Mouse (Mus musculus) small intestine, adult 2 months (tissue): ENCODE measurements around the gene Btbd35f19. TPM values are rescaled to one million over a fixed set of nuclear protein-coding genes. Genes with fewer than 3 reads are reported as not detected.
"Not testable (repeated sequence)": the region's sequence is repeated elsewhere in the genome, so short reads cannot be mapped to it uniquely, and the experiment has no call there.

Experiments used
- H3K27ac ChIP-seq: fragments of 200-500 bp; 2 replicates; pipeline ENCODE4 v1.5.1; 2012; ENCODE audit warnings: low read depth, low read length, control low read depth, inconsistent platforms; ENCODE audit not compliant: insufficient read depth
- H3K27me3 ChIP-seq: fragments of 200-500 bp; 2 replicates; pipeline ENCODE4 v1.6.1; 2012; ENCODE audit warnings: mild to moderate bottlenecking, moderate library complexity, low read length, inconsistent platforms; ENCODE audit not compliant: control insufficient read depth, insufficient read depth
- H3K36me3 ChIP-seq: fragments of 200-500 bp; 2 replicates; pipeline ENCODE4 v1.6.1; 2012; ENCODE audit warnings: mild to moderate bottlenecking, low read length, control low read depth, inconsistent platforms; ENCODE audit not compliant: control insufficient read depth, insufficient read depth
- H3K4me1 ChIP-seq: fragments of 200-500 bp; 2 replicates; pipeline ENCODE4 v1.6.1; 2012; ENCODE audit warnings: low read length, inconsistent platforms, mixed read lengths; ENCODE audit not compliant: control insufficient read depth, insufficient read depth, insufficient read length
- H3K4me3 ChIP-seq: fragments of 200-500 bp; 2 replicates; pipeline ENCODE4 v1.5.1; 2012; ENCODE audit warnings: low read depth, mild to moderate bottlenecking, control low read depth, inconsistent platforms, low read length, moderate library complexity
- WGBS: fragments of 180-500 bp; shearing (Covaris S2); methylation state at CpG from one replicate; pipeline ENCODE4 v1.1.7; 2018; 5-methylcytosine and 5-hydroxymethylcytosine counted together
- polyA plus RNA-seq: library from polyadenylated mRNA; depleted of rRNA; stranded (reverse); fragments of >200 nt; gene quantifications from 2 replicates; pipeline ENCODE4 v1.2.3, GENCODE M21; 2012; rRNA removed

Btbd35f19 gene
- polyA plus RNA-seq: not detected in 2 replicates

DNA sequence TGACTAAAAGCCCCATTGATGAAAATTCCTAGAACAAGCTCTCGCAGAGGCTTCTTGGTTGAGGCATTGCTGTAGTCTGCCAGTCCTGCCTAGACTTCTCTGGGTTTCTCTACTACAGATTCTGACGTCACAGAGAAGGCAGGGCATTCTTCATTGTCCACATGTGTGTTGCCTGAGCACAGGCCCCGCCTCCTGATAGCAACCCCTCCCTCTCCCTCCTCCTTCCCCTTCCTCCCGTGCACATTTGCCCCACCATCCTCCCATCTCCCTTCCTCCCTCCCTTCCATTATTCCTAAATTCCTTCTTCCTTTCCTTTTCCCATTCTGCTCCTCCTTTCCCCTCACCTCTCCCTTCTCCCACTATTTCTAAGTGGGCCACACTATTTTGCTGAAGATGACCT is at the start of gene Btbd35f19:
Gene Btbd35f19, minus strand, starts transcription at position 101 of the 400 bp plus-strand sequence.
- not testable (repeated sequence) for H3K27me3 ChIP-seq, H3K4me3 ChIP-seq, H3K36me3 ChIP-seq, H3K27ac ChIP-seq, H3K4me1 ChIP-seq
- no CpG with 5 or more reads among the region's 4 CpGs for WGBS

DNA sequence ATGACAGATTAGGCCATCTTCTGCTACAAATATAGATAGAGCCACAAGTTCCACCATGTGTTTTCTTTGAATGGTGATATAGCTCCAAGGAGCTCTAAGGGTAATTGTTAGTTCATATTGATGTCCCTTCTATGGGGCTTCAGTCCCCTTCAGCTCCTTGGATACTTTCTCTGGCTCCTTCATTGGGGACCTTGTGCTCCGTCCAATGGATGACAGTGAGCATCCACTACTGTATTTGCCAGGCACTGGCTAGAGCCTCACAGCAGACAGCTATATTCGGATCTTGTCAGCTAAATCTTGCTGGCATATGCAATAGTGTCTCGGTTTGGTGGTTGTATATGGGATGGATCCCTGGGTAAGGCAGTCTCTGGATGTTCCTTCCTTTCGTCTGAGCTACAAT is 41.8 kb downstream of the Btbd35f19 start:
- H3K4me3 ChIP-seq, H3K36me3 ChIP-seq, H3K27ac ChIP-seq, H3K4me1 ChIP-seq, H3K27me3 ChIP-seq: not testable (repeated sequence)
- 78% methylated on average over 2 of the region's 4 CpGs for WGBS

DNA sequence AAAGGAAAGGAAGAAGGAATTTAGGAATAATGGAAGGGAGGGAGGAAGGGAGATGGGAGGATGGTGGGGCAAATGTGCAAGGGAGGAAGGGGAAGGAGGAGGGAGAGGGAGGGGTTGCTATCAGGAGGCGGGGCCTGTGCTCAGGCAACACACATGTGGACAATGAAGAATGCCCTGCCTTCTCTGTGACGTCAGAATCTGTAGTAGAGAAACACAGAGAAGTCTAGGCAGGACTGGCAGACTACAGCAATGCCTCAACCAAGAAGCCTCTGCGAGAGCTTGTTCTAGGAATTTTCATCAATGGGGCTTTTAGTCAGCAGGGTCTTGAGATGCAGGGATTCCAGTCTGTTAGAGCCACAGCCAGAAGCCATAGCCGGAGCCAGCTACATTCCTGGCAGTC is 47.6 kb downstream of the Btbd35f19 start, which contains the start of gene Btbd35f26:
Gene Btbd35f26, plus strand, starts transcription at position 301 of the 400 bp plus-strand sequence.
- no CpG with 5 or more reads among the region's 4 CpGs for WGBS

More for the DNA sequence above, 47.6 kb downstream of the Btbd35f19 start, which contains the start of gene Btbd35f26:
- not testable (repeated sequence) for H3K27me3 ChIP-seq, H3K4me3 ChIP-seq, H3K27ac ChIP-seq, H3K4me1 ChIP-seq, H3K36me3 ChIP-seq

Other genes with a start within 250 kb of the Btbd35f19 start
- not detected in 2 replicates for gene Spin2f, start 130.0 kb downstream of the Btbd35f19 start, polyA plus RNA-seq
- gene Btbd35f26, start 47.5 kb downstream of the Btbd35f19 start, polyA plus RNA-seq: not detected in 2 replicates
- not detected in 2 replicates for gene Gm21883, start 190.4 kb upstream of the Btbd35f19 start, polyA plus RNA-seq
- gene Spin2e, start 235.0 kb upstream of the Btbd35f19 start, polyA plus RNA-seq: not detected in 2 replicates